Mouse (Mus musculus): ENCODE data around the gene Pcsk6. TPM values are rescaled to one million over a fixed set of nuclear protein-coding genes. Genes with fewer than 3 reads are reported as not detected.
A peak's percentile ranks its signal among the peaks of the same experiment; 100 is the strongest.
"Not testable (repeated sequence)": the region's sequence is repeated elsewhere in the genome, so short reads cannot be mapped to it uniquely, and the experiment has no call there.

Pcsk6 gene
- total RNA-seq, 2 experiments from 2014 or later: 41.3 to 57.6 TPM

DNA sequence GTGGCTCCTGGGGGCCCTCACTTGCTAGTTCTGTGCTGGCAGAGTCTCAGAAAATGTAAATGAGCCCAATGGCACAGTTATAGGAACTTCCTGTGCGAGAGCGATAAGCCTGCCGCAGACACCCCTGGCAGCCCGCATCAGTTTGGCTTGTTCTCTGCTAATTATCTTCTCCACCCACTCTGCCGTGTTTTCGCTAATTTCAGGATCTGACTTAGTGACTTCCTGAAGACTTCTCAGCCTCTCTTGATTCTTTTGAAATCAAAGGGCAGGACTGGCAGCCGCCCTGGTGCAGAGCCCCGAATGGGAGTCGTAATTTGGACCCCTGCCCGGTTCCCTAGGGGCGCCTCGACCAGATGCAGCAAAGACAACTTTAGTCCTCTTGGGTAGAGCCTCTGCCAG lies 19.8 kb downstream of the Pcsk6 start:
- peak; percentile 44 for DNase-seq

DNA sequence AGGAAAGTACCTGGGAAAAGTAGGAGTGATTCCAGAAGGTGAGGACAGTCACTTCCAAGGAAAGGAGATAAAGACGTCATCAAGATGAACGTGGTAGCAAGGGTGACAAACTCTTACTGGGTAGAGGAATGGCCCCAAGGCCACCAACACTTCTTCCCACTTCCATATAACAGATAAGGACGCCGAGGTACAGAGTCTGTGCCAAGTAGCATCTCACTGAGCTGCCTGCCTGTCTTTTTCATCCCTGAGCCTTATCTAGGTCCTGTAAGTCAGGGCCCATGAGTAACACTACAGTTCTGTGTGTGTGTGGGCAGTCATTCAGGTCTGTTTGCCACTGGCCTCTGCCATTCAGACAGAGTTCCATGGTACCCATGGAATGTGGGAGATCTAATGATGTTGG lies 23.4 kb downstream of the Pcsk6 start:
- DNase-seq: no peak

DNA sequence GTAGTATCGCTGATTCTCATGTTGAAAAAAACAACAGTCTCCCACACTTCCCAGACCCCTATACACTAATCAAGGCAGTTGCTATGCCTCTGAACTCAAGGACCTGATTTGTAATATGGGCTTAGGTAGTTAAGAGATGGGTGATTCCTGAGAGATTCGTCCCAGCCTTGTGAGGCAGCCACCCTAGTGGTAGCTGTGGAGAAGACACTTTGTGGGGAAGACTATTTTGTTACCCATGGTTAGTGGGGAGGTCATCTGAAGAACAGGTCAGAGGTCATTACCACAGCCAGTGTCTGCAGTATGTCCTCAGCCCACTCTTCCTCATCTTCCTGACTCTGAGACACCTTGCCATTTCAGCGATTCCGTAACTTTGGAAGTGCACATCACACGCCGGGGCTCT lies 24.3 kb downstream of the Pcsk6 start:
- no peak for DNase-seq

DNA sequence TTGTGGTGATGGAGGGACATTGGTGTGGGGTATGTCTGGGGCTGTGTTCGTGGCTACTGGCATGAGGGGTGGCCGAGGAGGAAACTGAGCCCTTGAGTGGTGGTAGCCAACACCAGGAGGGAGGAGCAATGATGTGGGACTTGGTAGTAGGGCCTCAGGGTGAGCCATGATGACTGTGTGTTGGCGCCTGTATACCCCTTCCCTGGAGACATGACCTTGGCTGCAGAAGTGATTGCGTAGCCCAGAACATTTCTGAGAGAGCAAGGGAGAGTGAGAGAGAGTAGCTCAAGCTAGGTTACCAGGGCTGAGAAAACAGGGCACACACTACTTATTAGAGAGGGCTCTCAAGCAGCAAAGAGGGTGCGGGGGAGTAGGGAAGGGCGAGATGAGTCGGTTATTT lies 30.3 kb downstream of the Pcsk6 start:
- no peak for DNase-seq

DNA sequence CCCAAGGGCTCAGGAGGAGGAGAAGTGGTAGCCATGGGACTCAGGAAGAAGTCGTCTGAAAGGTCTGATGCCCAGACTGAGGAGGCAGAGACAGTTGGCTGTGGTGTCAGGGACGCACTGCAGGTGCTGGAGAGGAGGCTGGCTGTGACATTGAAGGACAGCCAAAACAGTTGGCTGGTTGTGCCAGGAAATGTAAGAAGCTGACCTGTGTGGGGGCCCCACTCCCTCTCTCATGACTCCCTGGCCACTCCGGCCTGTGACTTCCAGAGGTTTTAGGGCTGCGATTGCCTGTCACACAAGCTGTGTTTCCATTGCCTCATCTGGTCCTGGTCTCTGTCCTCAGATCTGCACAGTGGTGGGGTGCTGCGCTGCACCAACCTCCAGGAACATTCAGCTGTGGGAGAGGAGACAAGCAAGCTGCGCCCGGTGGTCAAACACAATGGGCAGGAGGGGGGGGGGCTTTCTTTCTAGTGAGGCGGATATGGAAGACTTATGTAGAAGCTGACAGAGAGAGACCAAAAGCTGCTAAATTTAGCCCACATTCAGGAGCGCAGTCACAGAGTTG lies 30.8 kb downstream of the Pcsk6 start:
- no peak for DNase-seq

DNA sequence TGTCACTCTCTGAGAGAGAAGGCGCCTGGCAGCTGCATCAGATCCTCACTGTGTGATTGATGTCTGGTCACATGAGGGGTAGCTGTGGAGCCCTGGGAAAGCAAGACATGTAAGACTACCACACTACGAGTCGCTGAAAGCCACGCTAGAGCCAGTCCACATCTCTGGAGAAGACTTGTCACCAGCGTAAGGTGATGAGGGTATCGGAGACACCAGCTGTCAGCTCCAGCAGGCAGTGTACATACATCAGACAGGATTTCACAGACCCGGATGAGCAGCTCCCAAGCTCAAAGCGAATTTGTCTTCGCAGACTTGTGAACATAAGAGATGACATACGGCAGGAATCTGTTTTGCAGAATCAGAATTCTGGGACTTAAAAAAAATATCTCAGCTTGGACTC lies 32.0 kb downstream of the Pcsk6 start:
- DNase-seq: no peak

DNA sequence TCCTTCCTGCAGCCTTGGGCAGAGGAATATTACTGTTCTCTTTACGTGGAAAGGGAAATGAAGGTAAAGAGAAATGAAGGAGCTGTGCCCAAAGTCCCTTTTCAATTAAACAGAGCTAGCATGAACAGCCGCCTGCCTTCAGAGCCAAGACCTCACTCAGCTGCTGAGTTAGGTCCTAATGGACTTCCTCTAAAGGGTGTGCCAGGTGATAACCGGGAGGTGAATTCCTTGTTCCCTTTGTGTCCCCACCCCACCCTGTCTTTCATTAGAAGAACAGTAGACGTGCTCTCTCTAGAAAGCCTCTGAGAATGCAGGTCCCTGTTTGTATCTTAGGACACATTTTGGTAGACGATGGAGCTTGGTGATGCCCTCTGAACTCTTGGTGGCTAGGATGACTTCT lies 33.7 kb downstream of the Pcsk6 start:
- no peak for DNase-seq

DNA sequence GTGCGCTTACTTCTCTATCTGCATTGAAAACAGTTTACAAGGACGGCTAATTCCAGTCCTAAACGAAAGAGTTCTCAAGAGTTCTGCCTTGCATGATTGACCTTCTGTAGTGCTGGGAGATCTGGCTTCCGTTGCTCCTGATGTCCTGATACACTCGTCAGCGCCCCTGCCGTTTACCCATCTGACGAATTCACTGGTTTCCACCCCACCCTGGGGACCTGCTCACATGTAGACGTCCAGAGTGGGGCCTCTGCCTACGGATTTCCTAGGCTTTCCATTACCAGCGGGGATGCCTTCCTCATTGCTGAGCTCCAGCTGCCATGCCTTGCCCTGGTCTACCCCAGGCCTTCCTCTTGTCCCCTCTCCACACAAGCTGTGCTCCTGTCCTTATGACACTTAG lies 39.7 kb downstream of the Pcsk6 start:
- DNase-seq: no peak

DNA sequence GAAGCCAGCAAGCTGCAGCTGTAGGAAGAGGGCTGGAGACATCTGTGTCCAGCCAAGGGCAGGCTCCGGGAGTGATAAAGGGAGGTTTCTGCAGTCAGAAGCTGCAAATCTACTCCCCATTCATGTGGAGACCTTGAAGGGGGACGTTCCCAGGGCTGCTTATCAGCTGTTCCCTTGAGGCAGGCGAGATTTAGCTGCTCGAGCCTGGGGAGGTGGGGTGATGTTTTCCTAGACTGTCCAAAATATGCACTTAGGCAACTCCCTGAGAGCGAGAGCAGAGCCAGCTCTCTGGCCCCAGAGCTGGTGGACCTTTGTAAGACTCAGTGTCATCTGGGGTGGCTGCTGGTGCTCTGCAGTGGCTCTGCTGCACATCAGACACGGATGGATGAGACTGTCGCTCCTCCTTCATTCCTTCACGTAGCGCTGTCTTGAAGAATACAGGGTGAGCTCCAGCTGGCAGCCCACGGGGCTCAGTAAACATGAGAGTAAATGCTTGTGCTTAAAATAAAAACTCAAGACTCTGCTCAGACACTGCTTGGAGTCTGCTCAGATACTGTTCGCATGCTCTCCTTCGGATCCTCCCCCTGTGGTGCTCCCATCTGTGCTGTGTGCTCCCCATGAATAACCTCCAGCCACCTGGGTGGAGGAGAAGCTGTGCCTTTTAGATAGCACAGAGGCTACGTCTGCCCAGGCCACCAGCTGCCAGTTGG lies 41.1 kb downstream of the Pcsk6 start:
- DNase-seq: peak; percentile 47

DNA sequence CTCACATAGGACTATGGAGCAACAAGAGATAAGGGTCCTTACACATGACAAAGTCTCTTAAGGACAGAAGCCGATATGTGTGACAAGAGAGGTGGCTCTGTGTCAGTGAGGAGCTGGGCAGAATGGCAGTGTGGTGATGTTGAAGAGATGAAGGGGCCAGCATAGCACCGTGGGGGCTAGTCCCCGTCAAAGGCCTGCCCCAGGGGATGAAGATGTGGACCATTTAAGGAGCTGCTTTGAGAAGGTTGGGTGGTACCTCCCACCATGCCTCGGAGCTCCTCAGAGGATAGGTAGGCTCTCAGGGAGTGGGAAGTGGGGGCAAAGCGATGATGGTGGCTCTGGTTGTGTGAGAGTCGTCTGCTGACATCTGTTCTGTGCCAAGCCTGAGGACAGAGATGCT lies 41.9 kb downstream of the Pcsk6 start:
- no peak for DNase-seq

DNA sequence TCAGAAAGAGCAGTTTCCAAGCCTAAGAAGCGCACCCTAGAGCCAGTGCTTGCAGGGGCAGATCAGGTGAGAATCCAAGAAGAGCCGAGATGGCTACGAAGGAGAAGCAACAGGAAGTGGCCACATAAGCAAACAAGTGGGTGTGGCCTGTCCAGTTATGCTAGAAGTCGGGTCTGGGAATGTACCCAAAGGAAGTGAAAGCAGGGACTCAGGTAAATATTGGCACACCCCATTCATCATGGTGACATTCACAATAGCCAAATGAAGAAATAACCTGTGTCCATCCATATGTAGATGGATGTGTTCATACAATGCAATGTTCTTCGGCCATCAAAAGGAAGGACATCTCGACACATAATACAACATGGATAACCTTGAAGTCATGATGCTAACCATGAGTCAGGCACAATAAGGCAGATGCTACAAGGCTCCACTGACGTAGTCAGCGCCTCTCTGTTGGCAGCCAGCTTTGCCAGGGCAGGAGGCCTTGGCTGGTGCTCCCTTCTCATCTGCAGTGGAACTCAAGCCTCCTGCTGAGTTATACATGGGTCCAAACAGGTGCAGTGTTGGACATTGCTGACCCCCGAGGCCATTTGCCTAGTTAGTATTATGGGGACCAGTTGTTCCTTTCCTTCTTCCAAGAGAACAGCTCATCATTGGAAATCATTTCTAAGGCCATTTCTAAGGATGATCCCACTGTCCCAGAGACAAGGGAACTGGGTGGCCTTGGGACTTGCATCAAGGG lies 45.2 kb downstream of the Pcsk6 start:
- no peak for DNase-seq

DNA sequence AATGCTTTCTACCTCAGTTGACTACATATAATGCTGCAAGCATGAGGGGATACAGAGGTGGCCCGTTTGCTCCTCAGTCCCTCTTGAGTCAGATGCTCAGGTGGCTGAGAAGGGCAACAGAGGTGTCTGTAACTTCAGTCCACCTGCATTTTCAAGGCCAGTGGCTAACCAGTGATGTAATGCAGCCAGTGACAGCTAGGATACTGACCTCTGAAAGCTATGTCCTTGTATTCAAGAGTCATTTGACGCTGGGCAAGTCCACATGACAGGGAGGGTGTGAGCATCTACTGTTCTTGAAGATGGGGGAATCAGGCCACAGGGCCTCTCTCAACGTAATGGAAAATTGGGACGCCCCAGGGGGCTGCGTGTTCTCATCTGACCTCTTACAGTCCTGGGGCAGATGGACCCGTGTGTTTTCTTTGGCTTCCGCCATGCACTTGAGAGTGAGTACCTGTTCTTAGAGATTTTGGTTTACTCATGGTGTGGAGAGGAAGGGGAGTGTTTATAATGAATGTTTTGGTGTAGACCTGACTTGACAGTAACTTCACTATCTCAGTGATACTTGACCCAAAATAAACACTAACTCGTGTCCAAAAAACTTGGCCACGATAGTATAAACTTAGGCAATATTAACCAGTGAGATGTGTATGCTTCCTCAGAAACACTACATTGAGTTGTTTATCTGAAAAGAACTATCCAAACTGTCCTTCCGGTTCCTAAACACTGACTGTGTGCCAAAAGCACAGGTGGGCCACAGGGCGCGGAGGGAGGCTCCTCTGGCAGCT lies 48.0 kb downstream of the Pcsk6 start:
- no peak for DNase-seq

DNA sequence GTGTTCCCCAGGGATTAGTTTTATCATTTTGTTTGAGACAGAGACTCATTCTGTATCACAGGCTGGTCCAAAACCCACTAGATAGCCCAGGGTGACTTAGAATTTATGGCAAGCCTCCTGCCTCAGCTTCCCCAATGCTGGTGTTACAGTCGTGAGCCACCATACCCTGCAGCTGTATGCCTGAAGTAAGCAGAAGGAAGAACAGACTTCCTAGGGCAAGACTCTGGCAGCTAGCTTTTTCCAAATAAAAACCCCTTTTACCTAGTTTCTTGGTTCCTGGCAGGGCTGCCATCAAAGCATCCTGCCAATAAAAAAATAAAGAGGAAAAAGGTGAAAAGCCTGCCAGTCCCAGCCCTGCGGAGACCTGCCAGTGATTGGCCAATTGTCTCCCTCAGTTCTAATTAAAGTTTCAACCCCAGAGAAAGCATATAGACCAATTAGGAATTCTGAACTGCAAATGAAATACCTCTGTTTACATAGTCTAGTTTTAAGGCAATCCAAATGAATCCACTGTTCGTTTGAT lies 51.6 kb downstream of the Pcsk6 start:
- DNase-seq: no peak

DNA sequence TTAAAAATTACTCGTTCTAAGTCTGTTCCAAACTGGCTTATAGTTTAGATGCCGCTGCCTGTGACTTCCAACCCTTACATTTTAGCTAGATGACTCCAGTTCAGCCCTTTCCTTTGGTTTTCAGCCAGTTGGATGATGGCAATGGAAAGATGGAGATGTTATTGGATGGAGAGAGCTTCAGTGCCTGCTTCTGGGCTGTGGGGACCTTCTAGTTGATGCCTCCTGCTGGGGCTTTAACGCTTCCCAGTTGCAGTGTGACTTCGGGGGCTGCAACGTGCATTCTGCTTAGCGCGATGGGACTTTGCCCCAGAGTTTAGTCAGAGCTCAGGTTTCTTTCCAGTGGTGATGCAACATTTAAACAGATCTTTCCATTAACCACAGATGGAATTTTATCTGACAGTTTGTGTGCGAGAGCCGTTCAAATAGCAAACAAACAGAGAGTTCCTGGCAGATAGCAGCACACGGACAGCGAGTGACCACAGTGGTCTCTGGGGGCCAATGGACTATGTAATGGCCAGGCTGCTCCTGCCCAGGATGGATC lies 53.3 kb downstream of the Pcsk6 start:
- no peak for DNase-seq

DNA sequence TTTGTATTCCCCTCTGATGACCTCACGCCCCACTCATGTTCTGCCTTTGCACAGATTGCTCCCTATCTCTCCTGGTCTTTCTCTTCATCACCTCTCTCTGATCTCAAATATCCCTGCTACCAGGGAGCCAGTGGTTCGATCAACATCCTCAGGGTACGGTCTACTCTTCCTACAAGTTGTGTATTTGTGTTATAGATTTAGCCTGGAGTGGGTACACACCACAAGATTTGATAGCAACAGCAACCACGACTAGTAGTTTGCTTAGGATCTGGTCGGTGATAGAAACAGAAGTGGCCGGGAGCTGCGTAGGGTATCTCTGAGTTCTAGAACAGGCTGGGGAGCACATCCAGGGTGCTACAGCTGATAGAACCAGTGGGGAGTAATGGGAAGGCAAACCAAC lies 54.3 kb downstream of the Pcsk6 start:
- no peak for DNase-seq

DNA sequence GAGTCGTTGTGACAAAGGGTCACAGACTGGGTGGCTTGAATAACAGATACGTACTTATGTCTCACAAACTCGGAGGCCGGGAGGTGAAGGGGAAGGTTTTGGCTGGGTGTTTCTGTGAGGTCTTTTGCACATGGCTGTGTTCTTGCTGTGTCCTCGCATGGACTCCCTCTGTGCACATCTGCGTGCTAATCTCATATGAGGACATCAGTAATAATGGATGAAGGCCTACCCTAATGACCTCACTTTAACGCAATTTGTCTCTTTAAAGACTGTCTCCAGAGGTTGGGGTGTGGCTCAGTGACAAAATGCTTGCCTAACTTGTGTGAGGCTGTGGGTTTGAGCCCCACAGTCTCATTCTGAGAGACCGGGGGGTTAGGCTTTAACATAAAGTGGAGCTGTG lies 55.0 kb downstream of the Pcsk6 start:
- DNase-seq: no peak

DNA sequence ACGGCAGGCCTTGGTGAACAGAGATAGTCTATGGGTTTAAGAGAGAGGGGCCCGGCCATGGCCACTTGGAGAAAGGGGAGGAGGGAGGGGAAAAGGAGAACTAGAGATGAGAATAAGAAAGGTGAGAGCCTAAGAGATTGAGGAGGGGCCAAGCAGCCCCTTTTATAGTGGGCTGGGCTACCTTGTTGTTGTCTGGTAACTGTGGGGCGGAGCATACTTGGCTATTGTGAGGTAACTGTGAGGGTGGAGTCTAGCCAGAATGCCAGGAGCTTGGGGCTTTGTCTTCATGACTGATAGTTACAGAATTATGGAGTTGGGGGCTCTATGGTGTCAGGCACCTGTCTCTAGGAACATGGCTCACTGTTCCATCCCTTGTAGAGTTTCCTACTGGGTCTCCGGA lies 56.9 kb downstream of the Pcsk6 start:
- DNase-seq: no peak

DNA sequence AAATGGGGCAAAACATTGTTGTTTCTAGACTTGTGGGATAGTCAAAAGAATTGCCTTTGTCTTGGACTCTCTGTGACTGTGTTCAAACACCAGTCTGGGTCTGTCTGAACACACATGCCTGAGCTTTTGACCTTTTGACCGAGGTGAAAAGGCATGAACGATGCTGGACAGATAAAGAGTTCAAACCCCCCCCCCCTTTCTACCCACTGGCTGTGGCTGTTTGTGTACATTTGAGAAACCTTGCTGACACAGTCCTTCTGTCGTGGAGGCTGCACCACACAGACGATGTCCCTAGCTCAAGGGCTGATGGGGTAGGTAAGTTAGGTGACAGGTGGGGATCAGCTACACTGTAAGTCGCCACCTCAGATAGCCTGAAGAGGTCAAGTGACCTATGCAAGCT lies 67.9 kb downstream of the Pcsk6 start:
- no peak for DNase-seq

DNA sequence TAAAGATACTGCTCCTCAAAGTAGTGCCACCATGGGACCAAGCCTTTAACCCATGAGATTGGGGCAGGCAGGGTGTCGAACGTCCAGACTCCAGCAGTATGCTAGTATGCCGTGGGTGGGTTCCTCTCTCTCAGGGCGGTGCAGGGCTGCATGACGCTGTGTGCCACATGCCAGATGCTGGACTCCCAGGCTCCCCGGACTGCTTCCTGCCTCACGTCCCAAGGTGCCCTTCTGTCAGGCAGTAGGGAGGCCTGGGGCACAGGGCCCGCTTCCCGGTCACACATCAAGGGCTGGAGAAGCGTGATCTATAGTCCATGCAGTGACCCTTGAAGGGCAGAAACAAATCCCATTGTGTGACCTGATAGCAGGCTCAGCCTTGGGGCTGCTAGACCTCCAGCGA lies 68.9 kb downstream of the Pcsk6 start:
- DNase-seq: no peak

DNA sequence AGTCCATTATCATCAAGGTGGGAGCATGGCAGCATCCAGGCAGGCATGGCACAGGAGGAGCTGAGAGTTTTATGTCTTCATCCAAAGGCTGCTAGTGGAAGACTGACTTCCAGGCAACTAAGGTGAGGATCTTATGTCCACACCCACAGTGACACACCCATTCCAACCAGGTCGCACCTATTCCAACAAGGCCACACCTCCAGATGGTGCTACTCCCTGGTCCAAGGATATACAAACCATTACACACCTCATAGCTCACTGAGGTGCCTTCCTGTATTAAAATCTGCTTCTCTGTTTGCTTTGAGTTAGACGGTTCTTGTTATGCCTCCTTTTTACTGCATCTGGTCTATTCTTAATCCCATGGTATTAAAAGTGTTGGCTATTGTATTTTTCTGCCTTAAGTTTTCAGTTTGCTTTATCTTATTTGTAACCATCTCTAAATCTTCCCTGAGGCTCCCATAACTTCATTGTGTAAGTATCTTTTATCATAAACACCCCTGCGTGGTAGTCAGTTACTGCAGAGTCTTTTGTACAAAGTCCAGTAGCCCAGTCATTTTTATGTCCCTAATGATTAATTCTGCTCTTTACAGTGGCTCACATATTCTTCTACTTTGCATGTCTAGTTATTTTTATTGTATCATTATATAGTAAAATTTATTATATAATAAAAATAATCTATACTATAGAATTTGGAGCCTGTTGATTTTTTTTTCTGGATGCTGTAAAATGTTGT lies 72.9 kb downstream of the Pcsk6 start:
- not testable (repeated sequence) for DNase-seq

DNA sequence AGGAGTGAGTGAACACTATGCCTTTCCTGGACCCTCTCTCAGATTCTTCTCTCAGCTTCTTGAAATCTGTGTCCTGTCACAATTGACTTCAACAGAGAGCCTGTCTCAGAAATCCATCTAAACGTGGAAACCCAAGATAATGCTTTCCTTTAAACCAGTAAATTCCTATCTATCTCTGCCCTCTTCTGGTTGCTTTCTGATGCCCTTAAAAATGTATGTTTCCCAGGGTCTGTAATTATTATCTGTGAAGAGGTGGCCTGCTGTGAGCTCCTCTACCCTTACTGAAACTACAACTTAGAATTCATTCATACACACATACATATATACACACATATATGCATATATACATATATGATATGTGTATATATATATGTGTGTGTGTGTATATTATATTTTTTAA lies 73.7 kb downstream of the Pcsk6 start:
- no peak for DNase-seq

DNA sequence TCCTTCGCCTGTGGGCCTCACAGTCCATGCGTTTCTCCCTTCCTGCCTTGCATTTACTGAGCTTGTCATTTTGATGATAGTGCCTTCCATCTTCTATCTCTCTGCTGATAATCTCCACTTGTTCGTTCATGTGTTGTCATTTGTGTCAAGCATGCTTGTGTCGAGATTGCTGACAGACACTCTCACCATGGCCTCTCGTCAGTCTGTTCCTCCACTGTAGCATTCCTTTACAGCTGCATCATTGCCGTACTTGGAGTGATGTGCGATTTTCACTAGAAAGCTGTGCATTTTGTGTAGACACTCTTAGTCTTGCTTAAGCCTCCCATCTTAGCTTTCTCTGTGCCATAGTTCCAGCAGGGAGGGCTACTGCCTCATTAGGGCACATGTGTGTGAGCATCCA lies 79.5 kb downstream of the Pcsk6 start:
- DNase-seq: no peak

Data from gastrocnemius, postnatal 10 days (tissue).